Mouse (Mus musculus) small intestine, adult 2 months (tissue): ENCODE measurements around the gene Ugt3a1.

ENCODE experiments used
- CTCF ChIP-seq: fragments of 200-500 bp; IDR thresholded peaks from 2 replicates; pipeline ENCODE4 v1.5.1; 2012; ENCODE audit warnings: low read depth, mild to moderate bottlenecking, control low read depth, inconsistent platforms, low read length, moderate library complexity, mixed read lengths; ENCODE audit not compliant: insufficient replicate concordance, insufficient read length; ENCODE audit errors: extremely low read depth
- POLR2A ChIP-seq: fragments of 200-500 bp; IDR thresholded peaks from 2 replicates; pipeline ENCODE4 v1.6.1; 2012; ENCODE audit warnings: low read depth, mild to moderate bottlenecking, control low read depth, inconsistent platforms, low read length, moderate library complexity

GRCm38 (mm10) chr15:9362801-9363200 lies 86.1 kb downstream of the Ugt3a1 start:
- TF ChIP-seq POLR2A: no peak
- no peak for TF ChIP-seq CTCF
